Mouse (Mus musculus) lung, adult 2 months (tissue): ENCODE results near the gene Ppp1r9a. TPM values are rescaled to one million over a fixed set of nuclear protein-coding genes. Genes with fewer than 3 reads are reported as not detected.

Experiments
- DNase-seq: peaks from one replicate; pipeline ENCODE4 v3.0.0; 2022
- H3K4me1 ChIP-seq: fragments of 200-500 bp; 2 replicates; pipeline ENCODE4 v1.6.1; 2011; ENCODE audit warnings: low read length; ENCODE audit not compliant: control insufficient read depth, insufficient read depth
- H3K4me3 ChIP-seq: fragments of 200-500 bp; replicated peaks from 2 replicates; pipeline ENCODE3; 2011; ENCODE audit warnings: low read depth, mild to moderate bottlenecking, control low read depth, low read length; ENCODE audit errors: extremely low read depth
- CTCF ChIP-seq: fragments of 200-500 bp; IDR thresholded peaks from 2 replicates; pipeline ENCODE4 v1.5.1; 2011; ENCODE audit warnings: mild to moderate bottlenecking, low read length, control low read depth; ENCODE audit not compliant: insufficient read depth
- POLR2A ChIP-seq: fragments of 200-500 bp; IDR thresholded peaks from 2 replicates; pipeline ENCODE4 v1.6.1; 2011; ENCODE audit warnings: low read depth, mild to moderate bottlenecking, control low read depth, low read length, borderline replicate concordance; ENCODE audit errors: extremely low read depth
- WGBS: fragments of 180-500 bp; shearing (Covaris S2); methylation state at CpG from one replicate; pipeline ENCODE4 v1.1.7; 2018; 5-methylcytosine and 5-hydroxymethylcytosine counted together
- polyA plus RNA-seq: library from polyadenylated mRNA; depleted of rRNA; stranded (reverse); fragments of >200 nt; gene quantifications from 2 replicates; pipeline ENCODE4 v1.2.3, GENCODE M21; 2012

Ppp1r9a gene
- polyA plus RNA-seq, 1 experiment: 13.9 TPM

GRCm38 (mm10) chr6:5014567-5014966 lies 111.8 kb downstream of the Ppp1r9a start:
- no peak overlapping the region for H3K4me3 ChIP-seq
- WGBS: 85% methylated on average over 6 of the region's 6 CpGs
- no peak for DNase-seq
- TF ChIP-seq POLR2A: no peak
- no peak for TF ChIP-seq CTCF
- no peaks in the 10 kb centered on the region; the same call in 1 of the 2 replicates for H3K4me1 ChIP-seq

- Histone ChIP-seq H3K4me3 (no peak overlapping the region), H3K4me1 (no peaks in the 10 kb centered on the region; the same call in 1 of the 2 replicates)
- 85% methylated on average over 2 of the region's 2 CpGs for WGBS
- TF ChIP-seq CTCF: no peak
- no peak for TF ChIP-seq POLR2A
- DNase-seq: no peak
These were observed 112.5 kb downstream of the Ppp1r9a start for GRCm38 (mm10) chr6:5015173-5015572.

- 67% methylated on average over 6 of the region's 6 CpGs for WGBS
- no peak for DNase-seq
- no peak for TF ChIP-seq POLR2A
- no peak for TF ChIP-seq CTCF
- no peak overlapping the region for H3K4me3 ChIP-seq
- H3K4me1 ChIP-seq: no peaks in the 10 kb centered on the region
These were observed 115.3 kb downstream of the Ppp1r9a start for GRCm38 (mm10) chr6:5017945-5018511.

GRCm38 (mm10) chr6:5019208-5019607 lies 116.5 kb downstream of the Ppp1r9a start:
- no peaks in the 10 kb centered on the region for H3K4me1 ChIP-seq

GRCm38 (mm10) chr6:5019969-5020368 lies 117.3 kb downstream of the Ppp1r9a start:
- TF ChIP-seq POLR2A (no peak), CTCF (no peak)
- DNase-seq: no peak
- Histone ChIP-seq H3K4me1 (no peaks in the 10 kb centered on the region), H3K4me3 (no peak overlapping the region)
- 96% methylated on average over 2 of the region's 2 CpGs for WGBS

More at GRCm38 (mm10) chr6:5019208-5019607, 116.5 kb downstream of the Ppp1r9a start:
- TF ChIP-seq POLR2A (no peak), CTCF (no peak)
- no peak overlapping the region for H3K4me3 ChIP-seq
- DNase-seq: no peak
- WGBS: 67% methylated on average over 5 of the region's 5 CpGs

GRCm38 (mm10) chr6:5020510-5020909 lies 117.8 kb downstream of the Ppp1r9a start:
- TF ChIP-seq POLR2A (no peak), CTCF (no peak)
- H3K4me1 ChIP-seq: no peaks in the 10 kb centered on the region
- 97% methylated on average over 1 of the region's 1 CpGs for WGBS
- no peak overlapping the region for H3K4me3 ChIP-seq
- no peak for DNase-seq

GRCm38 (mm10) chr6:5022677-5023076 lies 120.0 kb downstream of the Ppp1r9a start:
- no peak for DNase-seq
- no peaks in the 10 kb centered on the region for H3K4me1 ChIP-seq
- 63% methylated on average over 5 of the region's 5 CpGs for WGBS

GRCm38 (mm10) chr6:5024893-5025292 lies 122.2 kb downstream of the Ppp1r9a start:
- no peak for DNase-seq
- no peak overlapping the region for H3K4me3 ChIP-seq
- H3K4me1 ChIP-seq: no peaks in the 10 kb centered on the region
- 85% methylated on average over 7 of the region's 7 CpGs for WGBS
- TF ChIP-seq CTCF (no peak), POLR2A (no peak)

More at GRCm38 (mm10) chr6:5022677-5023076, 120.0 kb downstream of the Ppp1r9a start:
- no peak for TF ChIP-seq POLR2A
- TF ChIP-seq CTCF: no peak
- H3K4me3 ChIP-seq: no peak overlapping the region

GRCm38 (mm10) chr6:5026772-5027171 lies 124.1 kb downstream of the Ppp1r9a start:
- TF ChIP-seq POLR2A (no peak), CTCF (no peak)
- DNase-seq: no peak
- Histone ChIP-seq H3K4me1 (no peaks in the 10 kb centered on the region), H3K4me3 (no peak overlapping the region)
- WGBS: 90% methylated on average over 3 of the region's 3 CpGs

- 96% methylated on average over 2 of the region's 2 CpGs for WGBS
- no peak for DNase-seq
These were observed 124.5 kb downstream of the Ppp1r9a start for GRCm38 (mm10) chr6:5027213-5027612.

More at GRCm38 (mm10) chr6:5027213-5027612, 124.5 kb downstream of the Ppp1r9a start:
- TF ChIP-seq CTCF: no peak
- TF ChIP-seq POLR2A: no peak
- H3K4me3 ChIP-seq: no peak overlapping the region
- no peaks in the 10 kb centered on the region for H3K4me1 ChIP-seq
